Mouse (Mus musculus) forelimb bud, embryonic 11.5 days (tissue): Measurements from ENCODE around the gene Kidins220.

Source experiments
- DNase-seq: peaks from one replicate; pipeline ENCODE4 v3.0.0-alpha.2; 2012; ENCODE audit warnings: low read depth, low spot score

Kidins220 gene

DNA sequence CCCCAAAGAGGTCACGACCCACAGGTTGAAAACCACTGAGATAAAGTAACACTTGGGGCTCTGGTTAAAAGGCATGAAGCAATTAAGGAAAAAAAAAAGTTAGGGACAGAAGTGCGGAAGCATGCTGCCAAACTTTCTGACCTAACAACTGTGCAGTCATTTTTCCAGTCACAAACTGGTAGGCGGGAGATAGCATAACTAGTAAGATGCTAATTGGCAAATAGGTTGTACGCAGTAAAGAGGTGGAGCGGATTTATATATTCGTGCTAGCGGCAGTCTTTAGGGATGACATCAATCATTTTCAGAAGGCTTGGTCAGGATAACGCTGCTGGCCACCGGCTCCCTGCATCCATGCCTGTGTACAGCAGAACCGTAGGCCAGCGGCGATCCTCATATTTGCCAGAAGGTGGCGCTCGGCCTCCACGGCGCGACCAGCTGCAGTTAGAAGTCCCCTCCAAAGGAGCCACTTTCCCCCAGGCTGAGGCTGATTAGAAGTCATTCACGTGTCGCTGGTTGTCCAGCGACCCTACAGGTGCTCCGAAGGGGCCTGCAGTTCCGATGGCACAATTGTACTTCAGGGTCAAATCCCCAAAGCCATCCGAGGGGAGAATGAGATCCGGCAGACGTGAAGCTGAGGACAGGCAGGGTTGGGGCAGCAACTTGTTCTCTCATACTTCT is 117.4 kb downstream of the Kidins220 start:
- peak; percentile 91 for DNase-seq

DNA sequence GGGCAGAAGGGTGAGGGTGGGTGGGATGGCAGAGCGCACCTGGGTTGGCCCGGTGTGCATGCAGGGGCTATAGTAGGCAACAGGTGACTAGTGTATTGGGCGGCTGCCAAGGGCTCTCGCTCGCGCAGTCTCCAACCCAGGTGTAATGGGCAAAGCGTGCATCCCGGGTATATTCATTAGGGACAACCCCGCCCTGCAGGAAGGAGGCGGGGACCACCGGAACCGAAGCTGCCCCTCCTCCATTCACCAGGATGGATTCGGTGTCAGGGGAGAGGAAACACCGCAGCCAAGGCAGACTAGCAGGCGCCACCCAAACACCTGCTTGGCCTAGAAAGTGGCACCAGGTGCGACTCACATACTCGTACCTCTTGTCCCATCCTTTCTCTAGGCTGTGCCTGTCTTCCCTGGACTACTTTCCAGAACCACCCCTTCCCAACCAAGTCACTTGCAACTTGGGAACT is 118.1 kb downstream of the Kidins220 start:
- DNase-seq: peak; percentile 74

DNA sequence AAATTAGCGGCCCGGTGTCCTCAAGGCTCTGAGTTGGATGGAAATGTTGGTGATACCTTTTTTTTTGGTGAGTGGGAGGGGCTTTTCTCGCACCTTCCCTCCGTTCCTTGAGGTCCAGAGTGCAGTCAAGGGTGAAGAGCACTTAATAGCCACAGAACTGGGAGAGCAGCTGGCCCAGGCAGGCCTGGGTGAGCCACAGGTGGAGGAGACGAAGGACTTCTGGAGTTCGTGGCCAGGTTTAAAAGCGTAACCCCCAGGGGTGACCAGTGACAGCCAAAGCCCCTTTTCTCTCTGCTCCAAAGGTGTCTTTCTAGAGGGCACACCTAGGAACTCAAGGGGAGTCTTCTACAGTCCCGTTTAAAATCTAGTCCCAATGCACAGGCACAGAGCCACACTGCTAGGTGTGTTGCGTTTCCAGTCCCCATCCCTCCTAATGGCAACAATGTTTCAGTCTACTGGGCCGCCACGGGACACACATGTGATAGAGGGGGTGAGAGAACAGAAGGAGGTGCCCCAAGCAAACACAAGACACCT is 118.6 kb downstream of the Kidins220 start:
- no peak for DNase-seq

DNA sequence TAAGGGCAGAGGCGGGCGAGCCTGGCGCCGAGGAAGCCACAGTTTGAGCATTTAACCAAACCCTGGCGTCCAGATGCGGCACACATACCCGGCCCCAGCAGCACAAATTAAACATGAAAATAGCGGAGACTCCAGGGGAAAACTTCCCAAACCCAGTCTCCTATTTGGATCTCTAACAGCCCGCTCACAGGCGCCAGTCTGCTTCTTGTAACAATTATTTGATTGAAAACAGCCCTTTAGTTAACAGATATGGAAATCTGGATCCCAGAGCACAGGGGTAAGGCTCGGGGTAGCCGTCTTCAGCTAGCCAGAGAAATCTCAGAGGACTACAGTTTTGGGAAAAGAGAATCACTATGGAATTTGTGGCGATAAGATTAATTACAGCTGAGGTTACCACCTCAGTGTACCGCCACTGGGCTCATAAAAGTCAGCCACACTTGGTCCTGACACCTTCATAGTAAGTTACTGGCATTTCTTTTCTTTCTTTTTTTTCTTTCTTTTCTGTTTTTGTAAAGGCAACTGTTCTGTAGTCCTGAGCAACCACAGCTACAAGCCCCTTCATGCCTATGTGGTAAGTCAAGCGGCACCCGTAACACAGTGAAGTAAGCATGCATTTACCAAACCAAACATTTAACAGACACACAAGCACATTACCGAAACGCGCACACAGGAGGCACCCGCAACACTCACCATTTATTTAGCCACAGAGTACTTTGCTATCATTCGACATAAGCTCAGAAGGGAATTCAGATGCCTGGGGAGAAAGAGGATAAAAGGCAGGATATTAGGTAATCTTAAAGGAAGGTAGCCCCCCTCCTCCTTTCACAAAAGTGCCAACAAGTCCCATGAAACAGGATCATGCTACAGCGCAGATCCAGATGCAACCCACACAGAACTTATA is 120.1 kb downstream of the Kidins220 start:
- DNase-seq: peak; percentile 62

DNA sequence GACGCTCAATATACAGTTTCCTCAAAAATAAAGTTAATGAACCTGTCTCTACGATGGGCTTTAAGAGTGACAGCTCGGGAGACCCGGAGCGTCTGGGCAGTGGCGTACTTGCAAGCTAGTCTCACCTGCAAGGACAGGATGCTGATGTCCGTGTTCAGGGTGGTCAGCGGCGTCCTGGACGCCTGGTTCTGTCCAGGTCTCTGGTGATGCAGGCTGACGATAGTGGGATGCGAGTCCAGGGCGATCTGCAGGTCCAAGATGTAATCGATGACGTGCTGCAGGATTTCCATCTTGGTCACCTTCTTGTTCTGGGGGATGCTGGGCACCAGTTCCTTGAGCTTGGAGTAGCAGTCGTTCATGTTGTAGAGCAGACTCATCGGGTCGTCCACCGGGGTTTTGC is 120.8 kb downstream of the Kidins220 start:
- no peak for DNase-seq

DNA sequence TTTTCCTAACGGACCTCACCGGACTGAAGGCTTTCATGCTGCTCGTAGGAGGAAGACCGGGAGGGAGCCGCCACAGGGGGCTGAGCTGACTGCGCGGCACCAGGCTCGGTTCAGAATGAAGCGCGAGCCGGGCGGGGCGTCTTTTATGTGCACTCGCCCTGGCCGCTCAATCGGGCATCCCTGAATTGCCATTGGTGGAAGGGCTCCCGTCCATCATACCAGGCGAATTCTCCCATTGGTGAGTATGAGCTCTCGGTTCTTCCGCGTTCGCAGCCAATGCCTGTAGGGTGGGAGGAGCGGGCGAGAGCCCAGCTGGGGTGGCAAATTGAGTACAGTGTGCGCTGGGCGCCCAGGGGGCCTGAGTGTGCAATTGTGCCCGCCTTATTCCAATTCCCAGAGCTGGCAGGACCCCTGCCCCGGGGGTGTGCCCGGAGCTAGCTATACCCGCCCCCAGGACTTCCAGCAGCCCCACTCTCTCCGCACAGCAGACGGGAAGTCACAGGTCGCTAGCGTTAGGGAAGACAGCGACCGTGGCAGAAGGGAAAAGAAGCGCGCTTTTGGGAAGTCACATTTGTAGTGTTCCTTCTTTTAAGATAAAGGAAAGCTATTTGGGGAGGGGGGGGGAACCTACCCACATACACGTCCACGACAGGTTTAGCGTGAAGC is 121.4 kb downstream of the Kidins220 start:
- peak; percentile 98 for DNase-seq

DNA sequence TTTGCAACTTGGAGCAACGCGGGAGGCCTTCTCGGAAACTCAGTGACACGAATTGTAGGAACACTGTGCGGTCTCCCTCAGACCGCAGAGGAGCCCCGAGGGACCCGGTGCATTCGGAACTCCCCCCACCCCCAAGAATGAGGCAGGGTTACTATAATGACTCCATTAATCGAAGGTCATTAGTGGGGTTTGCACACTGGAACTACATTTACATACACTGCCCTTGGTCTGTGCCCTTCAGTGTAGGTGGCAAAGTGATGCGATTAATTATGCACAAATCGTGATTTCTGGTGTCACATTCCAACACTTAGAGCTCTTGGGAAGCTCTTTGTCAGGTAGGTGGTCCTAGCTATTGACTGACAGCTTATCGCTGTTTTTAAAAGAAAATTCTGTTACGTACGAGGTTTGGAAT is 121.9 kb downstream of the Kidins220 start:
- no peak for DNase-seq

DNA sequence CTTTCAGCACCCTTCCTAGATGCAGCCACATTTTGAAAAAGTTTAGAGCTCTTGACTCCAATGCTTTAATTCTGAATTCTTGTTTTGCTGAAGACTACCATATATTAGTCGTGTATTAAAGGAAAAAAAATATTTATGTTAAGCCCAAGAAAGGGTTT is 122.2 kb downstream of the Kidins220 start, which contains the start of gene Id2:
Gene Id2, minus strand, starts transcription at position 89 of the 158 bp plus-strand sequence.
- DNase-seq: no peak

DNA sequence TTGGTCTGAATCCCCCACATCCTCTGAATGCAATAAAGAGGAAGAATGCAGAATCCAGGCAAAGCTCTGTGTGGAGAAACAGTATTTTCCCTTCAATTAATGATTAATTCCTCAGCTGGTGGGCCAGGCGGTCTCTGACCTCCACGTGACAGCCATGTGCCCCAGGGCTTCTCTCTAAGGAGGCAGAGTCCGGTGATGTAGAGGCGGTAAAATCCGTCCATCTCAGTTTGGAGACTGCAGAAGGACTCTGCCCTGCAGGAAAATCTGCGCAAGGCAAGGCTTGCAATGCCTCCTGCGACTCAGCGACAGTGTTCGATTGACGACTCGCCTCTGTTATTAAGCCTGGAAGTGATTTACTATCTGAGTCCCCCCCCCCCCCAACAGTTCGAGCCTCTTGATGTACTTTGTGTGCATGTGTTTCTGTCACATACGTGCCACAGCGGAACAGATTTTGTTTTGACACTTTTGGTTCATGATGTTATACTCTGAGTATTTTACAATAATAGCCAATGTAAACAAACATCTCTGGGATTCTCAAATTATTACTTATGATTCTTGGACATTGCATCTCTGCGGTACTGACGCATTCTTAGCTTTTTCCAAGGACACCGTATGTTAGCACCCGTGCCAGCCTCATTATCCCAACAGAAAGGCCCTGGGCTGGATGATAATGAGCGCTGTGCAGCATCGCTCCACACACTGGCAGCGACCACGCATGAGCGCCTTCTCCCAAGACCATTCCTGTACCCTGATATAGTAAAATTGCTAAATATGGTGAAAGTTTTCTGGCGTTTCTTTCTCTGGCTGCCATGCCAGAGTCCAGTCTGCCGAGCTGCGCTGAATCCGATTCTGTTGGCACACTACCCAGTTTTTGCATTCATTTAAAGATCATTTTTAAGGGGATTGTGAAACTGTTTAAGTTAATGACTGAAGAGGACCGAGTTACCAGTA is 122.8 kb downstream of the Kidins220 start:
- DNase-seq: peak; percentile 63

DNA sequence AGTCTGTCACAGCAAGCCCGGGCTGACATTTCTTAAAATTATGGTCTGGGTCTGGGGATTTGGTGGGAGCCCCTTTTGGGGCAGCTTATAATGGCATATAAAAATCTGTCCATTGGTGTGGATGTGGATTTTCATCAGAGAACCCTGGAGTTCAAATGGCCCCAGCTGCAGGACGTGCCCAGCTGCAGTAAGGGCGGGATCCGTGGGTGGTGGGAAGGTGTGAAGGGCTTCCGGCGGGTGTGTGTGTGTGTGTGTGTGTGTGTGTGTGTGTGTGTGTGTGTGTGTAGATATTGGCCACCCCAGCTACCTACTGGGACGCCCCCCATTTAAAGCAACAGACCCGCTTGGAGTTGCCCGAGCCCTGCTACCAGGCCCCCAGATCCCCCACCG is 123.4 kb downstream of the Kidins220 start:
- peak; percentile 57 for DNase-seq

DNA sequence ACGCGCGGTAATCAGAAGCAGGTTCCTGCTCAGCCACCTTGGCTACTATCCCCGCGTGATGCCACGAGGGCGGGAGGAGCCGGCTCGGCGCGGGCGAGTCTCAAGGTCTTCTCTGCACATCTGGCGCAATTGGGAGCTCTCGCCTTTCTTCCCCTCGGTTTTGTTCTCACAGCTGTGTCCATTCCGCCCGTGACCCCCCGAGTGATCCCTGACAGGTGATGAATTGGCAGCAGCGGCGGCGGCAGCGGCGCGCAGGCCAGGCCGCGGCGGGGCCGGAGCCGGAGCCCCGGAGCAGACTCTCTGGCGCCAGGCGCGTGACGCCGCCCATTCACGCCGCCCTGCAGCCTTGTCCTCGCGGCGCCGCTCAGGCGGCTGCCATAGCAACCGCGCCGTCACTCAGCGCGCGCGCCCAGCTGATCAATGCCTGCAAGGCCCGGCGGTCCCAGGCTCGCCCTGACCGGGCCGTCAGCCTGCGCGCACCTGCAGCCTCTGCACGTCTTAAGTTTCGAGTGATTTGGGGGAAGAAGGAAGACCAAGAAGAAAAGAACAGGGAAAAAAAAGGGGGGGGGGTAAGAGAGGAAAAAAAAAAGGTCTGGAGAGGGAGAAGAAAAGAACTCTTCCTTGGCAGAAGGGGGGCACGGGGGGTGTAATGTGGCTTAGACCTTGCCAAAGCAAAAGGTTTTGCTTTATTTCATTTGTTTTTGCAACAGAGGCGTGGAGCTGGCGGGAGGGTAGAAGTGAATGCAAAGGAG is 124.0 kb downstream of the Kidins220 start:
- DNase-seq: peak; percentile 96

DNA sequence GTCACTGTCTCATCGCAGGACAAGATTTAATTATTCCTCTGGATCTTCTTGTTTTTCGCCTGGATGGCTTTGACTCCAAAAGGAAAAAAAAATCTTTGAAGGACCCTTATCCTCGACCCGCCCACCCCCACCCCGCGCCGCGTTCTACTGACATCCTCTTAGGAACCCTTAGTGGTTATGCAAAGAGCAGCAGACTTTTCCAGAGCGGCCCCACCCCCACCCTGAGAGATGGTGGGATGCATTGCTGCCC is 124.5 kb downstream of the Kidins220 start:
- DNase-seq: peak; percentile 83

DNA sequence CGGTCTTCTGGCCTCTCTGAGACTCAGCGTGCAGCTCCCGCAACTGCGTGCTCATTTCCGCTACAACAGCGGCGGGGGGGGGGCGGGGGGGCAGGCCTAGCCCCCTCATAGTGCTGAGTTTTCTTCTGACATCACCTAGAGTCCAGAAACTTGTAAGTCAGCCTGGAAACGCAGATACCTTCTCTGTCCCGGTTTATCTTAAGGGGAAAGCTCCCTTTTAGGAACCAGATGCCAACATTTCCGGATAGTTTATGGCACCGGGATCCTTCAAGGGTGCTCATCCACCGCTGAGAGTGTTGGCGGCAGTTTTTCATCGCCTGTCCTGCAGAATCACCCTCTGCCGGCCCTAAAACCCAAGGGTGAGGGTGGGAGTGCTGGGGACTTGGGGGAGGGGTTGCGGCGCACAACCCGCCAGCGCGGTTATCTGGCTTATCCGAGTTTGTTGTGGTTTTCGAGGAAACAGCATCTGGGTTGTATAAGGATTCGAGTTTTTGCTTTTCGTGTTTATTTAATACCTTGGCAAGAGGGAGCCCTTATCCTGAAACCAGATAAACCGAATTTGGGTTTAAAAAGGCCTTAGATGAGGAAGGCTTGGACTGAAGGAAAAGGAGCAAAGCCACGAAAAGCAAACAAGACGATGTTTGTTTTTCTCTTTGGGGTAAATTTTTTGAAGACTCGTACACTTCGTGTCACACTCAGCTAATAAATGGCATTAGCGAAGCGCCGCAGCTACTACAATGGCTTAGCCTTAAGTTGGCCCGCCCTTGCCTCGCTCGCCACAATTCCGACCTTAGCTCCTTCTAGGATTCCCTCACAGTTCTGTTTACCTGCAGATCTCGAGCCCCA is 125.1 kb downstream of the Kidins220 start:
- peak; percentile 59 for DNase-seq

DNA sequence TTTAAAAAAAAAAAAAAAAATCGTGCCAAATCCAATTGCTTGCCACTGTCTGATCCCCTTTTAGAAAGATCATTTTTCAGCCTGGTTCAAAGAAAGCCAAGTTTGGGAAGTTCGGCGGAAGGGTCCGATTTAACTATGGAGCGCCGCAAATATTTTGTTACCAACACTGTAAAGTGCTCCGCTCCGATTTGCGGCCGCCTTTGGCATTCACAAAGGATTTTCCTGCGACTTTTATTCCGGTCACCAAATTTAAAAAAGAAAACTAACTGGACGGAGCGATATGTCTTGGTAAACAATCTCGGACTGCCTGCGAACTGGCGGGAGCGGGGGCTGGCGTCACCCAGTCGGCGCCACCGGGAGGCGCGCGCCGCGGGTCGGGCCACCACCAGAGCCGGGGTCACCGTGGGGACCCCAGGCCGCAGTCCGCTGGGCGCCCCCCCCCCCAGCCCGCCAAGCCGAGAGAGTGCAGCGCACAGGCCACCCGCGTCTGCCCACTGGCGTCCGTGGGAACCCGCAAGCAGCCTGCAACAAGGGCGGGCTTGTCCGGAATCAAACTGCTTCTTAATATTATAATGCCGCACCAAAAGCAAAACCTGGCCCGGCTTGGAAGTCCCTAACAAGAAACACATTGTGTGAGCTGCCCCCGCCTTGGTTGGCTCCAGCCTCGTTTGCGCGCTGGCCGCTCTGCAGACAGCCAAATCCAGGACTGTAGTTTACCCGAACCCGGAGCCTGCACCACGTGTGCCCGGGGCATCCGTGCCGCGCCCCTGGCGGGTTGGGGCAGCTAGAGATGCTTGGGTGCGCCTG is 125.9 kb downstream of the Kidins220 start:
- DNase-seq: peak; percentile 85

DNA sequence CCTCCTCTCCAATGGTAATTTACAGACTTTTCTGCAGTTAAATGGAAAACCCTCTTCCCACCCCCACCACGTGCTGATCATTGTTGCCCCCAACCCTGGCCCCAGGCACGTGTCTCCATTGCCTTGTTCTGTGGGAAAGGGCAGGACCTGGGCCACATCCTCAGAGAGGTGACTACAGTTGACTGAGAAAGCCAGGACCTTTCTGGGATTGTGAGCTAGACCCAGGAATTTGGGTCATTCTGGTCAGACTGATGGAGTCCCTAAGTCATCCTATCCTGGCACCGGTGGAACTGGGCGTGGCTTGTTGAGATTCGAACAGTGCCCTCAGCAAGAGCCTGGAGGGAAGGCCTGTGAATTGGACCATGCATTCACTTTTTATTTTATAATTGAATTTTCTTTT is 126.7 kb downstream of the Kidins220 start:
- DNase-seq: no peak

DNA sequence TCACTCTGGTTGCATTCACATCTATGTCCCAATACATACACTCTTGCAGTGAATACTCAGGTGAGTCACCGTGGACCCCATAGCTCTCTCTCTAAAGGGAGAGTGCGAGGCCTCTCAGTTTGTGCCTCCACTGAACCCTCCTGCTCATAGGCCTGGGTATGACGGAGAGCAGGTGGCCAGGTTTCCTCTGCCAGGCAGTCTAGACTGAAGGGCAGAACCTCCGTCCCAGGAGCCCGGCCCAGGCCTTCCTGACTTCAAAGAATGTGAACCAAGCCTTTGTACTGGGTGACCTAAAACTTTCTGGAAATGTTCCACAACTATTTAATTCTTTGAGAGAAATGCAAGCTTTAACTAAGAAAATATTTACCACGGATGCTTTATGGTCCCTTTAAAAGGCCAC is 129.2 kb downstream of the Kidins220 start:
- no peak for DNase-seq

DNA sequence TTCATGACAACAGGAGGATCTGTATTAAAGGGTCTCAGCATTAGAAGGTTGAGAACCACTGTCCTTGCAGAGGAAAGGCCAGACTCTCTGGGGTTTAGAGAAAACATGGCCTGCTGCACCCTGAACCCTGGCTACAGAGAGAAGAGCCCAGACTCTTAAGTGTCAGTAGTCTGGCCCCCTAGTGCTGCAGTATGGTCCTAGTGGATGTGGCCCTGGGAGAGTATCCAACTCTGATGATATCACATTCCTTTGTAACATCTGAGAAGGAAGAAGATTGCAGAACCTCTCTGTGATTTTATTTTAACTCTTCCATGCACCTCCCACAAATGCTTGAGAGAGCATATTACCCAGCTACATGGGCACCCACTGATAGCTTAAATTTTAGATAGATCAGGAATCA is 129.8 kb downstream of the Kidins220 start:
- no peak for DNase-seq

DNA sequence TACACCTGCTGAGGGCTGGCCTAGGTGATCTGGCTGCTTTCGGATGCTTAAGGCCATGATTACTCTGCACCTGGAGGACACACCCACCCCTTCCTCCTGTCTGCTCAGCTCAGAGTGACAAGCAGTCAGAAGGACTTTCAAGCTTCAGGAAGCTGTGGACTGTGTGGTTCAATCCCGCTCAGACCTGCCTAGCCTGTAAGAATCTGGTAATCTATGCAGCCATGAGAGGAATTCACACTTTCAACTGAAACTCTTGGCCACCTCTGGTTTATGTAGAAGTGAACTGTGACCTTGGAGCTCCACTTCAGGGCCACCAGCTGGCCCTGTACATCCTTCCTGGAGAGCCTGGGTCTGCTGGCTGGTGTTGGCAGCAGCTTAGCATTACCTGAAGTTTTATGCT is 134.1 kb downstream of the Kidins220 start:
- no peak for DNase-seq
